Mouse (Mus musculus) retina, postnatal 1 day (tissue): Measurements from ENCODE around the gene Pan3.
A peak's percentile ranks its signal among the peaks of the same experiment; 100 is the strongest.
"Not testable (repeated sequence)": the region's sequence is repeated elsewhere in the genome, so short reads cannot be mapped to it uniquely, and the experiment has no call there.

ENCODE experiments used
- DNase-seq: peaks from one replicate; pipeline ENCODE4 v3.0.0-alpha.2; 2012

The Pan3 gene

GRCm38 (mm10) chr5:147492511-147492910 lies 62.5 kb downstream of the Pan3 start:
- DNase-seq = peak; percentile 20

GRCm38 (mm10) chr5:147493205-147493604 lies 63.2 kb downstream of the Pan3 start:
- DNase-seq = peak; percentile 24

- no peak for DNase-seq
Observed at GRCm38 (mm10) chr5:147493685-147494084, 63.7 kb downstream of the Pan3 start.

- no peak for DNase-seq
Observed at GRCm38 (mm10) chr5:147494388-147494787, 64.4 kb downstream of the Pan3 start.

GRCm38 (mm10) chr5:147494791-147495376 lies 64.9 kb downstream of the Pan3 start:
- no peak for DNase-seq

- no peak for DNase-seq
Observed at GRCm38 (mm10) chr5:147495961-147496360, 66.0 kb downstream of the Pan3 start.

GRCm38 (mm10) chr5:147496921-147497320 lies 67.0 kb downstream of the Pan3 start:
- no peak for DNase-seq

GRCm38 (mm10) chr5:147497714-147498113 lies 67.8 kb downstream of the Pan3 start:
- no peak for DNase-seq

GRCm38 (mm10) chr5:147501456-147501998 lies 71.6 kb downstream of the Pan3 start:
- DNase-seq = no peak

- DNase-seq = no peak
Observed at GRCm38 (mm10) chr5:147502921-147503320, 73.0 kb downstream of the Pan3 start.

- DNase-seq = no peak
Observed at GRCm38 (mm10) chr5:147511350-147511749, 81.4 kb downstream of the Pan3 start.

GRCm38 (mm10) chr5:147527006-147527405 lies 97.0 kb downstream of the Pan3 start:
- no peak for DNase-seq

- DNase-seq = no peak
Observed at GRCm38 (mm10) chr5:147527788-147528187, 97.8 kb downstream of the Pan3 start.

- no peak for DNase-seq
Observed at GRCm38 (mm10) chr5:147532031-147532430, 102.1 kb downstream of the Pan3 start.

- DNase-seq = no peak
Observed at GRCm38 (mm10) chr5:147539409-147539808, 109.4 kb downstream of the Pan3 start.

GRCm38 (mm10) chr5:147539815-147540214 lies 109.9 kb downstream of the Pan3 start:
- DNase-seq = no peak

GRCm38 (mm10) chr5:147542291-147542690 lies 112.3 kb downstream of the Pan3 start:
- DNase-seq = no peak

- DNase-seq = peak; percentile 40
Observed at GRCm38 (mm10) chr5:147545731-147546241, 115.8 kb downstream of the Pan3 start.

- DNase-seq = no peak
Observed at GRCm38 (mm10) chr5:147549016-147549755, 119.2 kb downstream of the Pan3 start.

- no peak for DNase-seq
Observed at GRCm38 (mm10) chr5:147551879-147552627, 122.1 kb downstream of the Pan3 start.

GRCm38 (mm10) chr5:147557641-147558040 lies 127.7 kb downstream of the Pan3 start:
- not testable (repeated sequence) for DNase-seq

- DNase-seq = peak; percentile 42
Observed at GRCm38 (mm10) chr5:147563511-147564139, 133.7 kb downstream of the Pan3 start.

GRCm38 (mm10) chr5:147564140-147564590 lies 134.2 kb downstream of the Pan3 start:
- DNase-seq = no peak
